In genomic region chr1:172326684-172327083, GRCm38 (mm10) we compare ENCODE assay signal across 8 mouse cellular contexts. TPM values are rescaled to one million over a fixed set of nuclear protein-coding genes. Genes with fewer than 3 reads are reported as not detected.
DNase-seq lines count a peak whose midpoint lies in the region; ATAC-seq lines count a peak whose summit lies in the region.
"Had no signal": no experiment of that assay in that cellular context is flagged by ENCODE, and none has a peak within 500 bp of the region (broad histone marks: within the 10 kb centered on the region; RNA-seq: fewer than 3 reads in every experiment).

No protein-coding gene starts in this region.

- peaks cover 69% of the 10 kb centered on the region for H3K27me3 ChIP-seq in megakaryocyte, embryonic 14.5 days (replicated peaks)
- peaks cover 50% of the 10 kb centered on the region for H3K27me3 ChIP-seq in forebrain, embryonic 12.5 days
- peaks cover 79% of the 10 kb centered on the region for H3K27me3 ChIP-seq in limb, embryonic 12.5 days
- peaks cover 48% of the 10 kb centered on the region for H3K27me3 ChIP-seq in stomach, embryonic 16.5 days (ENCODE audit: control insufficient read depth, insufficient read depth, low read length)

- DNase-seq in left cerebral cortex, postnatal 10 days (ENCODE audit: extremely low spot score in 1 of 2, low spot score in 2 of 2): no peak

- intact Hi-C loops in left cerebral cortex, postnatal 10 days (cut with DNase I): loop anchor here (5.0 kb wide), 1 partner anchor 36 kb away; no protein-coding TSS in a partner anchor

- 63% methylated on average over 11 of the region's 11 CpGs for WGBS in forebrain, embryonic 12.5 days
- 58% methylated on average over 11 of the region's 11 CpGs for WGBS in limb, embryonic 12.5 days
- WGBS in stomach, embryonic 16.5 days: 50% methylated on average over 11 of the region's 11 CpGs

- H3K36me3 ChIP-seq in megakaryocyte, embryonic 14.5 days (replicated peaks; ENCODE audit: low read length): peaks cover 6% of the 10 kb centered on the region
- 0 out of 2 replicates have a peak, but pooled peaks cover under 1% of the 10 kb centered on the region for H3K36me3 ChIP-seq in forebrain, embryonic 12.5 days (replicated peaks)
- no peaks in the 10 kb centered on the region for H3K36me3 ChIP-seq in limb, embryonic 12.5 days
- H3K36me3 ChIP-seq in stomach, embryonic 16.5 days (ENCODE audit: control insufficient read depth, insufficient read depth, low read length): no peaks in the 10 kb centered on the region

- H3K4me1 ChIP-seq in megakaryocyte, embryonic 14.5 days: peaks cover 17% of the 10 kb centered on the region
- H3K4me1 ChIP-seq in forebrain, embryonic 12.5 days: peaks cover 45% of the 10 kb centered on the region
- 0 out of 2 replicates have a peak, but pooled peaks cover 13% of the 10 kb centered on the region for H3K4me1 ChIP-seq in limb, embryonic 12.5 days (replicated peaks)
- H3K4me1 ChIP-seq in stomach, embryonic 16.5 days (ENCODE audit: control insufficient read depth, insufficient read depth, low read length): 0 out of 2 replicates have a peak, but pooled peaks cover 7% of the 10 kb centered on the region

- H3K4me3 ChIP-seq in megakaryocyte, embryonic 14.5 days (replicated peaks): peak overlapping the region; percentile 92
- H3K4me3 ChIP-seq in forebrain, embryonic 12.5 days (replicated peaks): peak overlapping the region; percentile 46
- H3K4me3 ChIP-seq in limb, embryonic 12.5 days (replicated peaks): peak overlapping the region; percentile 47
- H3K4me3 ChIP-seq in stomach, embryonic 16.5 days (replicated peaks; ENCODE audit: low read length): peak overlapping the region; percentile 46

- no peak overlapping the region for H3K27ac ChIP-seq in forebrain, embryonic 12.5 days
- H3K27ac ChIP-seq in limb, embryonic 12.5 days: no peak overlapping the region
- H3K27ac ChIP-seq in stomach, embryonic 16.5 days (ENCODE audit: low read length): no peak overlapping the region

- no peak overlapping the region; the same call in 1 of the 2 replicates for H3K9ac ChIP-seq in forebrain, embryonic 12.5 days
- no peak overlapping the region for H3K9ac ChIP-seq in limb, embryonic 12.5 days (replicated peaks)
- H3K9ac ChIP-seq in stomach, embryonic 16.5 days (ENCODE audit: low read length): peak overlapping the region; percentile 62; the same call in 1 of the 2 replicates

- H3K9me3 ChIP-seq in megakaryocyte, embryonic 14.5 days: peaks cover 4% of the 10 kb centered on the region
- no peaks in the 10 kb centered on the region for H3K9me3 ChIP-seq in forebrain, embryonic 12.5 days
- H3K9me3 ChIP-seq in limb, embryonic 12.5 days: peaks cover 3% of the 10 kb centered on the region; the same call in 1 of the 2 replicates
- no peaks in the 10 kb centered on the region for H3K9me3 ChIP-seq in stomach, embryonic 16.5 days (replicated peaks; ENCODE audit: control insufficient read depth, low read length)

- no peak for ATAC-seq in megakaryocyte, adult 5-6 weeks (ENCODE audit: poor library complexity, severe bottlenecking)
- ATAC-seq in forebrain, embryonic 12.5 days (ENCODE audit: low FRiP score): no peak
- no peak for ATAC-seq in limb, embryonic 12.5 days (ENCODE audit: insufficient number of reproducible peaks, insufficient read depth, low FRiP score, low TSS enrichment, low read depth)
- no peak for ATAC-seq in stomach, embryonic 16.5 days (ENCODE audit: insufficient read depth, low FRiP score)
- no peak for ATAC-seq in inflammation-experienced regulatory T-cells, adult 6 months

- H3K4me2 ChIP-seq in forebrain, embryonic 12.5 days: peak overlapping the region; percentile 82
- peak overlapping the region; percentile 85 for H3K4me2 ChIP-seq in limb, embryonic 12.5 days
- H3K4me2 ChIP-seq in stomach, embryonic 16.5 days (ENCODE audit: low read depth, low read length): peak overlapping the region; percentile 83

RNA-seq across cellular contexts. Expression of gene Kcnj9, which starts 2.4 kb away (rescaled TPM):
- polyA plus RNA-seq in megakaryocyte, embryonic 14.5 days (2012; ENCODE audit: insufficient read depth, low replicate concordance): 0.13 TPM in 1 of 2 replicates, not detected in the other
- total RNA-seq in megakaryocyte, adult 5-6 weeks (2015): not detected in 2 replicates
- not detected in 2 replicates for total RNA-seq in megakaryocyte, adult 5-6 weeks (2017)
- 2.5 and 2.8 TPM in 2 replicates for polyA plus RNA-seq in forebrain, embryonic 12.5 days (2016; fragmentation: Nextera tagmentation; extraction: Ambion mirVana)
- not detected in 2 replicates for polyA plus RNA-seq in limb, embryonic 12.5 days (2016; fragmentation: Nextera tagmentation; extraction: Ambion mirVana)
- polyA plus RNA-seq in stomach, embryonic 16.5 days (2015; fragmentation: Nextera tagmentation; extraction: Ambion mirVana): 0.07 TPM in 1 of 2 replicates, not detected in the other
- total RNA-seq in left cerebral cortex, postnatal 10 days (2021): 10 to 100 TPM; 77.8 to 84.5 TPM
- not detected for polyA plus RNA-seq in inflammation-experienced regulatory T-cells, adult 6 months (2017; shearing (Covaris generic))
- total RNA-seq: granulocyte monocyte progenitor cell, adult 5-6 weeks had no signal

RNA-seq across cellular contexts. Expression of gene Kcnj10, which starts 14.3 kb away (rescaled TPM):
- 0.12 TPM in 1 of 2 replicates, not detected in the other for polyA plus RNA-seq in megakaryocyte, embryonic 14.5 days (2012; ENCODE audit: insufficient read depth, low replicate concordance)
- total RNA-seq in megakaryocyte, adult 5-6 weeks (2015): 0.23 and 0.42 TPM in 2 replicates
- 0.26 and 0.28 TPM in 2 replicates for total RNA-seq in megakaryocyte, adult 5-6 weeks (2017)
- polyA plus RNA-seq in forebrain, embryonic 12.5 days (2016; fragmentation: Nextera tagmentation; extraction: Ambion mirVana): 0.93 and 1.2 TPM in 2 replicates
- polyA plus RNA-seq in limb, embryonic 12.5 days (2016; fragmentation: Nextera tagmentation; extraction: Ambion mirVana): 0.04 and 0.05 TPM in 2 replicates
- polyA plus RNA-seq in stomach, embryonic 16.5 days (2015; fragmentation: Nextera tagmentation; extraction: Ambion mirVana): 0.07 and 0.19 TPM in 2 replicates
- 10 to 100 TPM; 68.5 to 69.3 TPM for total RNA-seq in left cerebral cortex, postnatal 10 days (2021)
- under 1 TPM in 1 of 3 experiments, not detected in 2; 0.12 TPM for polyA plus RNA-seq in inflammation-experienced regulatory T-cells, adult 6 months (2017; shearing (Covaris generic))

RNA-seq across cellular contexts. Expression of gene Atp1a2, which starts 28.8 kb away (rescaled TPM):
- polyA plus RNA-seq in megakaryocyte, embryonic 14.5 days (2012; ENCODE audit: insufficient read depth, low replicate concordance): 0.03 TPM in 1 of 2 replicates, not detected in the other
- total RNA-seq in megakaryocyte, adult 5-6 weeks (2015): 0.02 TPM in 1 of 2 replicates, not detected in the other
- not detected in 2 replicates for total RNA-seq in megakaryocyte, adult 5-6 weeks (2017)
- 9.5 and 10.8 TPM in 2 replicates for polyA plus RNA-seq in forebrain, embryonic 12.5 days (2016; fragmentation: Nextera tagmentation; extraction: Ambion mirVana)
- polyA plus RNA-seq in limb, embryonic 12.5 days (2016; fragmentation: Nextera tagmentation; extraction: Ambion mirVana): 5.1 and 5.4 TPM in 2 replicates
- 5.7 and 7.5 TPM in 2 replicates for polyA plus RNA-seq in stomach, embryonic 16.5 days (2015; fragmentation: Nextera tagmentation; extraction: Ambion mirVana)
- total RNA-seq in left cerebral cortex, postnatal 10 days (2021): 100 to 1,000 TPM; 393 to 413 TPM
- polyA plus RNA-seq in inflammation-experienced regulatory T-cells, adult 6 months (2017; shearing (Covaris generic)): under 1 TPM in 2 of 3 experiments, not detected in 1; 0.12 to 0.52 TPM
- total RNA-seq: granulocyte monocyte progenitor cell, adult 5-6 weeks had no signal

RNA-seq across cellular contexts. Expression of gene Pigm, which starts 49.7 kb away (rescaled TPM):
- 4.1 and 7.8 TPM in 2 replicates for polyA plus RNA-seq in megakaryocyte, embryonic 14.5 days (2012; ENCODE audit: insufficient read depth, low replicate concordance)
- total RNA-seq in megakaryocyte, adult 5-6 weeks (2015): 14.1 and 15.5 TPM in 2 replicates
- 14.8 and 15.1 TPM in 2 replicates for total RNA-seq in megakaryocyte, adult 5-6 weeks (2017)
- polyA plus RNA-seq in forebrain, embryonic 12.5 days (2016; fragmentation: Nextera tagmentation; extraction: Ambion mirVana): 10.9 and 11.5 TPM in 2 replicates
- 9.3 and 9.8 TPM in 2 replicates for polyA plus RNA-seq in limb, embryonic 12.5 days (2016; fragmentation: Nextera tagmentation; extraction: Ambion mirVana)
- polyA plus RNA-seq in stomach, embryonic 16.5 days (2015; fragmentation: Nextera tagmentation; extraction: Ambion mirVana): 6.1 and 6.4 TPM in 2 replicates
- 10 to 100 TPM in 1 of 2 experiments, 1 to 10 TPM in 1; 9.8 to 10.6 TPM for total RNA-seq in left cerebral cortex, postnatal 10 days (2021)
- 1 to 10 TPM; 4.9 to 6.3 (median 5.7) TPM for polyA plus RNA-seq in inflammation-experienced regulatory T-cells, adult 6 months (2017; shearing (Covaris generic))
